Comparison of ENCODE assay signal across 9 mouse cellular contexts in the genomic region with DNA sequence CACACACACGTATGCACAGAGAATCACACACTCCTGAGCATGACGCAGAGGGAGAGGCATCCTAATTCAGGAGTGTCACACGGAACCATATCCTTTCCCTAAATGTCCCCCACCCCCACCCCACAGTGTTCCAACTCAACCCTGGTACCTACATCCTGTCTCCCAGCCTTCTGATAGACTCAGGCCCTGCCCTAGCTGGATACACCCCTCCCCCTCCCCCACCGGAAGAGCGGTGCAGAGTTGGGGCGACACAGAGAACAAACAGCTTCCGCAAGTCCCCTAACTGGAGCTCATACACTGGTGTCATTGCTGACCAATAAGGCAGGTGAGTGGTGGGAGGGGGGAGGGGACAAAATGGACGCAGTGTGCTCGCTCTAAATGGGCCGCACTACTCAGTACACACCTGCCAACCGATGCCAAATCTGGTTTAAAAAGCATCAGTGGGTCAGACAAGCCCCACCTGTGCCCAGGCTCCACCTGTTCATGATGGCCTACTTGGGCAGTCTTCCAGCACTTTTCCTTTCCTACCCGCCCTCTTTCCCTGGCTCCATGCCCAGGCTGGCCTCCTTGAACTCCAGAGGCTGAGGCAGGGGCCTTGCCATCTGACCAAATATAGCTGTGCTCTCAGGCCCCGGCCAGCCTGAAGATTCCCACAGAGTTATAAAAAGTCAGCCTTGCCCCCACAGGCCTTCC. TPM values are rescaled to one million over a fixed set of nuclear protein-coding genes. Genes with fewer than 3 reads are reported as not detected.
A peak's percentile ranks its signal among the peaks of the same experiment; 100 is the strongest.
DNase-seq lines count a peak whose midpoint lies in the region; ATAC-seq lines count a peak whose summit lies in the region.
"Had no signal": no experiment of that assay in that cellular context is flagged by ENCODE, and none has a peak within 500 bp of the region (broad histone marks: within the 10 kb centered on the region; RNA-seq: fewer than 3 reads in every experiment).

No protein-coding gene starts in this region.

- ATAC-seq in midbrain, embryonic 11.5 days (ENCODE audit: low FRiP score) = no peak
- ATAC-seq in kidney, embryonic 16.5 days (ENCODE audit: low FRiP score, low TSS enrichment) = no peak
- ATAC-seq in neural tube, embryonic 15.5 days (ENCODE audit: low FRiP score) = no peak
- no peak for ATAC-seq in frontal cortex, adult (ENCODE audit: low TSS enrichment)

- no peak overlapping the region for H3K4me2 ChIP-seq in midbrain, embryonic 11.5 days
- no peak overlapping the region for H3K4me2 ChIP-seq in kidney, embryonic 16.5 days (replicated peaks; ENCODE audit: low read depth, low read length)
- H3K4me2 ChIP-seq in neural tube, embryonic 15.5 days = no peak overlapping the region

- H3K27me3 ChIP-seq in midbrain, embryonic 11.5 days (ENCODE audit: control insufficient read depth, insufficient read depth, low read length) = no peaks in the 10 kb centered on the region
- H3K27me3 ChIP-seq in midbrain, embryonic 10.5 days (ENCODE audit: low read depth, poor library complexity, severe bottlenecking) = peaks cover 34% of the 10 kb centered on the region
- H3K27me3 ChIP-seq in kidney, embryonic 16.5 days (ENCODE audit: insufficient read depth, low read length) = no peaks in the 10 kb centered on the region
- H3K27me3 ChIP-seq in neural tube, embryonic 15.5 days (replicated peaks) = no peaks in the 10 kb centered on the region

- H3K4me1 ChIP-seq in midbrain, embryonic 11.5 days (ENCODE audit: control insufficient read depth, insufficient read depth, low read length) = peaks cover 6% of the 10 kb centered on the region; the same call in 1 of the 2 replicates
- H3K4me1 ChIP-seq in midbrain, embryonic 10.5 days = peaks cover 31% of the 10 kb centered on the region
- peaks cover 20% of the 10 kb centered on the region for H3K4me1 ChIP-seq in kidney, embryonic 16.5 days (ENCODE audit: insufficient read depth, low read length)
- H3K4me1 ChIP-seq in neural tube, embryonic 15.5 days = peaks cover 40% of the 10 kb centered on the region

- WGBS in midbrain, embryonic 11.5 days = 84% methylated on average over 13 of the region's 13 CpGs
- 79% methylated on average over 13 of the region's 13 CpGs for WGBS in midbrain, embryonic 10.5 days
- WGBS in kidney, embryonic 16.5 days = 73% methylated on average over 13 of the region's 13 CpGs
- 76% methylated on average over 13 of the region's 13 CpGs for WGBS in neural tube, embryonic 15.5 days

- no peak overlapping the region for H3K4me3 ChIP-seq in midbrain, embryonic 11.5 days (ENCODE audit: low read depth, low read length)
- no peak overlapping the region for H3K4me3 ChIP-seq in midbrain, embryonic 10.5 days
- no peak overlapping the region for H3K4me3 ChIP-seq in kidney, embryonic 16.5 days (ENCODE audit: low read length)
- H3K4me3 ChIP-seq in neural tube, embryonic 15.5 days (replicated peaks) = no peak overlapping the region

- no peak overlapping the region for H3K9ac ChIP-seq in midbrain, embryonic 11.5 days (ENCODE audit: low read length)
- H3K9ac ChIP-seq in kidney, embryonic 16.5 days (replicated peaks; ENCODE audit: low read length) = no peak overlapping the region
- no peak overlapping the region for H3K9ac ChIP-seq in neural tube, embryonic 15.5 days (replicated peaks)

- H3K9me3 ChIP-seq in midbrain, embryonic 11.5 days (ENCODE audit: control insufficient read depth, low read length) = no peaks in the 10 kb centered on the region
- no peaks in the 10 kb centered on the region for H3K9me3 ChIP-seq in midbrain, embryonic 10.5 days (replicated peaks)
- no peaks in the 10 kb centered on the region for H3K9me3 ChIP-seq in kidney, embryonic 16.5 days (ENCODE audit: low read length)
- no peaks in the 10 kb centered on the region for H3K9me3 ChIP-seq in neural tube, embryonic 15.5 days (replicated peaks)

- H3K27ac ChIP-seq in midbrain, embryonic 11.5 days (ENCODE audit: low read depth, low read length) = no peak overlapping the region
- no peak overlapping the region for H3K27ac ChIP-seq in midbrain, embryonic 10.5 days (replicated peaks)
- 0 out of 2 replicates have a peak overlapping the region, but pooled peaks have one; percentile 26 for H3K27ac ChIP-seq in kidney, embryonic 16.5 days (ENCODE audit: low read length)
- no peak overlapping the region for H3K27ac ChIP-seq in neural tube, embryonic 15.5 days (replicated peaks)
- H3K27ac ChIP-seq: kidney, postnatal 0 days had no signal

- DNase-seq in midbrain, embryonic 11.5 days (ENCODE audit: low spot score, missing footprints) = peak; percentile 57
- DNase-seq in midbrain, embryonic 10.5 days (ENCODE audit: low spot score) = no peak
- DNase-seq in cerebellum, adult 8-10 months = peak; percentile 77
- peak; percentile 72 for DNase-seq in thymus, postnatal 14 days
- no peak for DNase-seq in neural tube, embryonic 10.5 days (ENCODE audit: extremely low spot score, low spot score)

- no peaks in the 10 kb centered on the region for H3K36me3 ChIP-seq in midbrain, embryonic 11.5 days (ENCODE audit: control insufficient read depth, insufficient read depth, low read length)
- no peaks in the 10 kb centered on the region for H3K36me3 ChIP-seq in midbrain, embryonic 10.5 days
- no peaks in the 10 kb centered on the region for H3K36me3 ChIP-seq in kidney, embryonic 16.5 days (ENCODE audit: insufficient read depth, low read length)
- H3K36me3 ChIP-seq in neural tube, embryonic 15.5 days = no peaks in the 10 kb centered on the region

RNA-seq across cellular contexts. Expression of a gene that starts 12.8 kb away (rescaled TPM):
- 1.1 and 2.3 TPM in 2 replicates for polyA plus RNA-seq in midbrain, embryonic 11.5 days (2014; fragmentation: Nextera tagmentation; extraction: Ambion mirVana)
- 1.2 and 1.3 TPM in 2 replicates for polyA plus RNA-seq in midbrain, embryonic 10.5 days (2016; fragmentation: Nextera tagmentation; extraction: Ambion mirVana)
- polyA plus RNA-seq in kidney, embryonic 16.5 days (2015; fragmentation: Nextera tagmentation; extraction: Ambion mirVana) = 1.3 TPM in 2 replicates
- polyA plus RNA-seq in neural tube, embryonic 15.5 days (2015; fragmentation: Nextera tagmentation; extraction: Ambion mirVana) = 17.4 and 23.1 TPM in 2 replicates

RNA-seq across cellular contexts. Expression of a gene that starts 23.4 kb away (rescaled TPM):
- polyA plus RNA-seq in midbrain, embryonic 11.5 days (2014; fragmentation: Nextera tagmentation; extraction: Ambion mirVana) = 30.0 and 37.3 TPM in 2 replicates
- 56.5 and 69.5 TPM in 2 replicates for polyA plus RNA-seq in midbrain, embryonic 10.5 days (2016; fragmentation: Nextera tagmentation; extraction: Ambion mirVana)
- 85.0 and 86.2 TPM in 2 replicates for polyA plus RNA-seq in kidney, embryonic 16.5 days (2015; fragmentation: Nextera tagmentation; extraction: Ambion mirVana)
- 34.3 and 40.4 TPM in 2 replicates for polyA plus RNA-seq in neural tube, embryonic 15.5 days (2015; fragmentation: Nextera tagmentation; extraction: Ambion mirVana)

RNA-seq across cellular contexts. Expression of a gene that starts 46.6 kb away (rescaled TPM):
- polyA plus RNA-seq in midbrain, embryonic 11.5 days (2014; fragmentation: Nextera tagmentation; extraction: Ambion mirVana) = 55.1 and 64.6 TPM in 2 replicates
- 66.7 and 68.7 TPM in 2 replicates for polyA plus RNA-seq in midbrain, embryonic 10.5 days (2016; fragmentation: Nextera tagmentation; extraction: Ambion mirVana)
- 53.5 and 54.8 TPM in 2 replicates for polyA plus RNA-seq in kidney, embryonic 16.5 days (2015; fragmentation: Nextera tagmentation; extraction: Ambion mirVana)
- 31.1 and 31.8 TPM in 2 replicates for polyA plus RNA-seq in neural tube, embryonic 15.5 days (2015; fragmentation: Nextera tagmentation; extraction: Ambion mirVana)

RNA-seq across cellular contexts. Expression of a gene that starts 54.2 kb away (rescaled TPM):
- polyA plus RNA-seq in midbrain, embryonic 11.5 days (2014; fragmentation: Nextera tagmentation; extraction: Ambion mirVana) = 91.0 and 98.7 TPM in 2 replicates
- 104 and 113 TPM in 2 replicates for polyA plus RNA-seq in midbrain, embryonic 10.5 days (2016; fragmentation: Nextera tagmentation; extraction: Ambion mirVana)
- 129 and 135 TPM in 2 replicates for polyA plus RNA-seq in kidney, embryonic 16.5 days (2015; fragmentation: Nextera tagmentation; extraction: Ambion mirVana)
- 117 and 127 TPM in 2 replicates for polyA plus RNA-seq in neural tube, embryonic 15.5 days (2015; fragmentation: Nextera tagmentation; extraction: Ambion mirVana)

Comparison
In these comparisons a context has a peak if more than half of its experiments do, and no peak if none do; other contexts are left out.
1. DNase-seq: peak in midbrain, embryonic 11.5 days (single experiment), cerebellum, adult 8-10 months (single experiment) and thymus, postnatal 14 days (single experiment); none in midbrain, embryonic 10.5 days (single experiment) and neural tube, embryonic 10.5 days (single experiment).